Mouse (Mus musculus) C2C12 (cell line): ENCODE results near the gene Spef1. TPM values are rescaled to one million over a fixed set of nuclear protein-coding genes. Genes with fewer than 3 reads are reported as not detected.

Experiments
- H3K27me3 ChIP-seq: one replicate; pipeline ENCODE4 v1.6.1; 2011; ENCODE audit not compliant: control insufficient read depth, insufficient read depth, insufficient read length
- H3K36me3 ChIP-seq: one replicate; pipeline ENCODE4 v1.6.1; 2011; ENCODE audit not compliant: control insufficient read depth, insufficient read depth
- H3K4me3 ChIP-seq: one replicate; pipeline ENCODE4 v1.5.1; 2011; ENCODE audit warnings: mild to moderate bottlenecking, control low read depth; ENCODE audit not compliant: poor library complexity, insufficient read depth, severe bottlenecking
- H3K79me2 ChIP-seq: one replicate; pipeline ENCODE4 v1.6.1; 2011; ENCODE audit not compliant: control insufficient read depth, insufficient read depth
- H3K79me3 ChIP-seq: one replicate; pipeline ENCODE4 v1.6.1; 2011; ENCODE audit warnings: low read depth, control low read depth
- H3ac ChIP-seq: one replicate; pipeline ENCODE3; 2011; ENCODE audit warnings: low read depth; ENCODE audit not compliant: control insufficient read depth, insufficient read length
- CEBPB ChIP-seq: IDR thresholded peaks from one replicate; pipeline ENCODE4 v1.6.1; 2011; ENCODE audit warnings: low read depth, mild to moderate bottlenecking, control low read depth, moderate library complexity
- CTCF ChIP-seq: IDR thresholded peaks from one replicate; pipeline ENCODE4 v1.5.1; 2011; ENCODE audit not compliant: control insufficient read depth, insufficient read depth, insufficient read length
- FOSL1 ChIP-seq: IDR thresholded peaks from one replicate; pipeline ENCODE4 v1.8.0; 2011; ENCODE audit warnings: mild to moderate bottlenecking, low read length; ENCODE audit not compliant: poor library complexity, insufficient read depth, severe bottlenecking
- MAX ChIP-seq: IDR thresholded peaks from one replicate; pipeline ENCODE4 v1.6.1; 2011; ENCODE audit warnings: mild to moderate bottlenecking, control low read depth
- MYOD1 ChIP-seq: IDR thresholded peaks from one replicate; pipeline ENCODE4 v1.6.1; 2011; ENCODE audit warnings: low read depth; ENCODE audit not compliant: control insufficient read depth, insufficient read length
- MYOG ChIP-seq: IDR thresholded peaks from one replicate; pipeline ENCODE4 v1.6.1; 2011; ENCODE audit not compliant: control insufficient read depth, insufficient read length; ENCODE audit errors: extremely low read depth
- USF1 ChIP-seq: IDR thresholded peaks from one replicate; pipeline ENCODE4 v1.6.1; 2011; ENCODE audit warnings: low read depth, mild to moderate bottlenecking, control low read depth, moderate library complexity
- polyA plus RNA-seq: library from polyadenylated mRNA; unstranded; fragments of >200 nt; fragmentation: generic; extraction: Trizol; gene quantifications from one replicate; pipeline ENCODE4 v1.2.1, GENCODE M21; 2012; ENCODE audit warnings: missing spikeins

The Spef1 gene
- polyA plus RNA-seq, 1 experiment, result 7.6 TPM

DNA sequence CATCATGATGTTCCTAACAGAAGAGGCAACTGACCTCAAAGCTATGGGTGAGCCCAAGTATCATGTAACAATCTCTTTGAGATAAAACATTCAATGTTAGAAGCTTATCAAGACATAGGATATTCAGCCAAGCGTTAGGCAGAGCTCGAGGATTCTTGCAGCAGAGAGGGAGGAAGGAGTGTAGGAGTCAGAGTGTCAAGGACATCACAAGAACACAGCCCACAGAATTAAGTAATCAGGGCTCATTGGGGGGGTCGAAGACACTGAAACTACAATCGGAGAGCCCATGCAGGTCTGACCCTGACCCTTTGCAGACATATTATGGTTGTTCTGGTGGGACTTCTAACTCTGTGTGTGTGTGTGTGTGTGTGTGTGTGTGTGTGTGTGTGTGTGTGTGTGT, 32.9 kb upstream of the Spef1 start:
- TF ChIP-seq MYOD1 (no peak), MYOG (no peak)
- no peak overlapping the region for H3K4me3 ChIP-seq
- H3K36me3 ChIP-seq, result no peaks in the 10 kb centered on the region
- H3ac ChIP-seq, result no peak overlapping the region
- no peaks in the 10 kb centered on the region for H3K27me3 ChIP-seq
- H3K79me3 ChIP-seq, result no peaks in the 10 kb centered on the region
- no peaks in the 10 kb centered on the region for H3K79me2 ChIP-seq

DNA sequence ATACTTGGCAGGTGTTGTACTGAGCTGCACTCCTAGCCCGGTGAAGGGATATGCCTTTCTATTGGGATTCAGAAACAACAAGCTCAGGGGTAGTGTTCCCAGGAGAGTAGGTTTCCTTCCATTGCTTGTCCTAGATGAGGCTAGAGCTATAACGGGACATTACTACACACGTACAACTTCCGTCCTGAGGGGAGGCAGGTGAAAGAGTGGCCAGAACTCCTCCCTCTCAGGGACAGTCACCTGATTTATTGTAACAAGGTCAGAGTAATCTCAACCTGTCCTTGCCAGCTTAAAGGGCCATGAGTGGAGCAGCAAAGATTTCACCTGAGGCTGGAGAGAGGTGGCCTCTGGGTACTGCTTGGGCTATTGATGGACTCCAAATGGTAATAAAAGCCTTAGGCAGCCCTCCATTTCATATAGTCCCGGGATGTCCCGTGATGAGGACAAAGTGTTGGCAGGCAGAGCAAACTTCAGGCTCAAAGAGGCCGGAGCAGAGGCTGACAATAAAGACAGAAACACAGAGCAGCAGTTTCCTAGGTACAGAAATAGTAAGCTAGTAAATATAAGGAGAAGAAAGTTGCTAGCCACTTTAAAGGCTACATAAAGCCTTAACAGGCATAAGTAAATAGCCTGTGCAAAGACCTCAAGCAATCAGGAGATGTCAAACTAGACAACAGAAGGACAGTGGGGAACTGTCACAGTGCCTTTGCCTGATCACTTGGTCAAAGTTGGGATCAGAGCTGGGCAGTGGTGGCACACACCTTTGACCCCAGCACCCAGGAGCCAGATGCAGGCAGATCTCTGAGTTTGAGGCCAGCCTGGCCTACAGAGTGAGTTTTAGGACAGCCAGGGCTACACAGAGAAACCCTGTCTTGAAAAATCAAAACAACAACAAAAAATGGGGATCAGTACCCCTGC, 29.1 kb upstream of the Spef1 start:
- no peaks in the 10 kb centered on the region for H3K27me3 ChIP-seq
- no peak for TF ChIP-seq FOSL1
- no peak for TF ChIP-seq MYOG
- no peak for TF ChIP-seq CTCF
- no peak for TF ChIP-seq CEBPB
- no peak for TF ChIP-seq MAX
- TF ChIP-seq MYOD1, result no peak
- TF ChIP-seq USF1, result no peak
- H3K79me3 ChIP-seq, result peaks cover 2% of the 10 kb centered on the region
- H3K4me3 ChIP-seq, result no peak overlapping the region
- no peak overlapping the region for H3ac ChIP-seq
- H3K79me2 ChIP-seq, result peaks cover 11% of the 10 kb centered on the region
- H3K36me3 ChIP-seq, result no peaks in the 10 kb centered on the region

DNA sequence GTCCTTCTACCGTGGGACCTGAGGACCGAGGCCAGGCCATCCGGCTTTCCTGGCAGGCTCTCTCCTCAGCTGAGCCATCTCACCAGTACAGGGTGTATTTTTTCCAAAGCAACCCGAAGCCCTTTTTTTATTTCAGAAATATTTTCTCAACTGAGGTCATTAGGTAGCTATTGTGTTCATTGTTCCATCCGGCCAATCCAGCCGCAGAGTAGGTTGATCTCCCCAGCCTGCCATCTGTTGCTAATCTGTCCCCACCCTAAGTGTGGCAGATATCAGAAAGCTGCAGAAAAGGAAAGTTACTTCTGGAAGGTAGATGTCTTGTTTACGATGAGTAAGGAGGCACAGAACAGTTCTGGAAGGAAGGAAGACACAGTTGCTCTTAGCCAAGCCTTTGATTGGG, 26.7 kb upstream of the Spef1 start:
- H3K79me2 ChIP-seq, result peaks cover 20% of the 10 kb centered on the region
- no peak overlapping the region for H3ac ChIP-seq
- H3K79me3 ChIP-seq, result peaks cover 2% of the 10 kb centered on the region
- no peak overlapping the region for H3K4me3 ChIP-seq
- no peaks in the 10 kb centered on the region for H3K36me3 ChIP-seq
- TF ChIP-seq MYOD1 (no peak), CEBPB (no peak), FOSL1 (no peak), MAX (no peak), USF1 (no peak), CTCF (no peak), MYOG (no peak)
- no peaks in the 10 kb centered on the region for H3K27me3 ChIP-seq

DNA sequence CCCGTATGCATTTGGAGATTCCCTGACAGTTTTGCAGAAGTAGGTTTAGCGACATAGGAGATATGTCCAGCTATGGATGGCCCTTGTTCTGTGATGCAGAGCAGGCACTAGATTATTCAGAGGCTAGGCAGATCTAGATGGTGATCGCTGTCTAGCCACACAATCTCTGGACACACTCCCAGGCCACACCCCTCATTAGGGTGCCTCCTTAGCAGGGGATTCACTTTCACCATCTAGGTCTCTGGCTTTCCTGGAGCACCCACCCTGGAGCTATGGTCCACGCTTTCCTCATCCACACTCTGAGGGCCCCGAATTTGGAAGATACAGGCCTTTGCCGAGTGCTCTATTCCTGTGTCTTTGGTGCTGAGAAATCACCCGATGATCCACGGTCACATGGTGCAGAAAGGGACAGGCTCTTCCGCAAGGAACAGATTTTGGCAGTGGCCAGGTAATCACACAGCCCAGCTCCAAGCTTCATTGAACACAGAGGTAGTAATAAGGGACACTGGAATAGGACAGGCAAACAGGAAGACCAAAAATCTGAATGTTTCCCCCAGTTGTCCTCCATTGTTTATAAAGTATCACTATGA, 24.0 kb upstream of the Spef1 start:
- H3K4me3 ChIP-seq, result peak overlapping the region; percentile 67
- H3K79me3 ChIP-seq, result peaks cover 2% of the 10 kb centered on the region
- H3ac ChIP-seq, result peak overlapping the region; percentile 64
- H3K27me3 ChIP-seq, result no peaks in the 10 kb centered on the region
- TF ChIP-seq FOSL1 (no peak), CEBPB (no peak), USF1 (peak; percentile 68), MYOG (no peak)
- H3K79me2 ChIP-seq, result peaks cover 20% of the 10 kb centered on the region
- H3K36me3 ChIP-seq, result no peaks in the 10 kb centered on the region

DNA sequence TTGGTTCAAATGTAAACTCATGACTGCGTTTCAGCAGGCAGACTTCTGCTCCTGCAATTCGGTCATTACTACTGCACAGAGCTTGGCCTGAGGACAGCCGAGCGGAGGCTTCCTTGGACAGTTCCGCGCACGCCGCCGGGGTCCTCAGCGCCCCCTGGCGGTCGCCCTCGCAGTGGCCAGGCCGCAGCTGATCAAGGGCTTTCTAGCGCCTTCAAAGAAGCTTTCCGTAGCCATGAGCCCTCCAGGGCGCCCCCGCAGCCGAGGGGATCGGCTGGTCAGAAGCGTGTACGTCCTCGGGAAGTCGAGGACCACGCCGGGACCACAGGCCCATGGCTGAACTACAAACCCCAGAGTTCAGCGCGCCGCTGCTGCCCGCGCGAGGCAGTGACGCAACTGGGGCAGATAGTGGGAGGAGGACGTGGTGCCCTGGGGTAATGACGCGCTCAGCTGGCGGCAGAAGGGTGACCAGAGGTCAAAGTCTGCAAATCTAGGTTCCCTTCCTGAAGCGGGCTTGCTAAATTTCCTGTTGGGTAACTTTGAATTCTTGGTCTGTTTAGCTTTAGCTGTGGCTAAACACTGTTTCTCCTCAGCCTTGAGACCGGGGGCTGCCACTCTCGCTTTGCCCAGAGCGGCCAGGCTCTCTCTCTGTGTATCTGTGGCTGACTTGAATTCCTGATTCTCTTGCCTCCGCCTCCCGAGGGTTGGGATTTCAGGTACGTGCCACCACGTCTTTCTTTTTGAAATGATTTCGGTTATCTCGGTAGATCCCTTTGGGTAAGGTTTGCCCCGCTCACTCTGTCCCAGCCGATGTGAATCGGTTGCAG, 23.1 kb upstream of the Spef1 start:
- Histone ChIP-seq H3ac (peak overlapping the region; percentile 64), H3K27me3 (no peaks in the 10 kb centered on the region), H3K4me3 (peak overlapping the region; percentile 67), H3K36me3 (no peaks in the 10 kb centered on the region), H3K79me3 (peaks cover 2% of the 10 kb centered on the region), H3K79me2 (peaks cover 20% of the 10 kb centered on the region)
- TF ChIP-seq MYOG (no peak), USF1 (no peak), FOSL1 (no peak), MYOD1 (peak; percentile 10), MAX (peak; percentile 80), CTCF (peak; percentile 94), CEBPB (peak; percentile 68)
